Mouse (Mus musculus): ENCODE measurements around the gene Foxp1.

GRCm38 (mm10) chr6:99354338-99354737 lies 168.2 kb downstream of the Foxp1 start:
- TF ChIP-seq CTCF (IDR thresholded peaks at IDR 0.05; ENCODE audit: low read depth, low read length) (no peak), GATA1 (IDR thresholded peaks at IDR 0.05; ENCODE audit: borderline replicate concordance, low read length) (no peak), TAL1 (conservative IDR thresholded peaks at IDR 0.05; ENCODE audit: low read depth, low read length) (no peak), GATA2 (IDR thresholded peaks at IDR 0.05; ENCODE audit: borderline replicate concordance, low read depth, low read length) (no peak)

Data from G1E (cell line).